Mouse (Mus musculus): ENCODE measurements around the gene Zfyve16. TPM values are rescaled to one million over a fixed set of nuclear protein-coding genes. Genes with fewer than 3 reads are reported as not detected.

The Zfyve16 gene
- polyA plus RNA-seq, 1 experiment from 2014 or later: 11.2 TPM

DNA sequence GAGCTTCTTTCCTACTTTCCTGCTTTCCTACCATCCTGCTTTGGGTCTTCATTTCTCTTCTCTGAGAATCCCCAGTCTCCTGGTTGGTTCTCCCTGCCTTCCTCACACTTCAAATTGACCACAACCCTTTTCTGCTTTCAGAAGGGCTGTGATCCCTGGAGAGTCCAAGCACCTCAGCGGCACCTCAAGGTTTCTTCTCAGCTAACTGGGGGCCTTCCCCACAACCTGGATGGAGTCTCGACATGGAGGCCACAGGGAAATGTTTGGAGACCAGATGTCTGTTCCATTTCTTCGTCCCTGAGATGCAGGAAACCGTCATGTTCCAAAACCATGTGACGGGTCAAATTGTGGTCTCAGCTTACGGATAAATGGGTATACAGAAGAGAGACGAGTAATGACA, 83.8 kb downstream of the Zfyve16 start:
- H3K27ac ChIP-seq: no peak overlapping the region

GRCm38 (mm10) chr13:92440286-92440685, 90.4 kb downstream of the Zfyve16 start:
- Histone ChIP-seq H3K36me3 (no peaks in the 10 kb centered on the region), H3K4me2 (replicated peaks) (no peak overlapping the region), H3K9me3 (no peaks in the 10 kb centered on the region), H3K9ac (no peak overlapping the region), H3K27me3 (replicated peaks) (no peaks in the 10 kb centered on the region), H3K4me3 (no peak overlapping the region), H3K4me1 (no peaks in the 10 kb centered on the region), H3K27ac (no peak overlapping the region)
- ATAC-seq (ENCODE audit: low FRiP score, low read depth): no peak
- WGBS: 80% methylated on average over 13 of the region's 13 CpGs

More for the DNA sequence above, 83.8 kb downstream of the Zfyve16 start:
- WGBS: 94% methylated on average over 7 of the region's 7 CpGs
- no peak overlapping the region for H3K4me2 ChIP-seq (replicated peaks)
- H3K9me3 ChIP-seq: no peaks in the 10 kb centered on the region
- no peaks in the 10 kb centered on the region for H3K4me1 ChIP-seq
- no peak overlapping the region for H3K4me3 ChIP-seq
- no peak for ATAC-seq (ENCODE audit: low FRiP score, low read depth)
- H3K9ac ChIP-seq: no peak overlapping the region
- no peaks in the 10 kb centered on the region for H3K36me3 ChIP-seq
- no peaks in the 10 kb centered on the region for H3K27me3 ChIP-seq (replicated peaks)

DNA sequence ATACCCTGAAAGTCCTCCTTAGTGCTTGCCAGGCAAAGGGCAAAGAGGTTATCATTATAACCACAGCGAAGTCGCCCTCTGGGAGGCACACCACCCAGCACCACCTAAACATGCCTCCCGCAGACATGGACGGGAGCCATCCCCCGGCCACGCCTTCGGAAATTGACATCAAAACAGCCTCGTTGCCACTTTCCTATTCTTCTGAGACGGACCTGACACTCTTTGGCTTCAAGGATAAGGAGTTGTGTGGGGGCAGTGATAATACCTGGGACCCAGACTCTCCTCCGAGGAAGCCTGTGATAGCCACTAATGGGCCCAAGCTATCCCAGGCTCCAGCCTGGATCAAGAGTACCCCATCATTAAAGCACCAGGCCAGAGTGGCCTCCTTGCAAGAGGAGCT, 92.0 kb downstream of the Zfyve16 start:
- Histone ChIP-seq H3K4me2 (replicated peaks) (no peak overlapping the region), H3K27ac (no peak overlapping the region), H3K4me1 (no peaks in the 10 kb centered on the region), H3K9ac (no peak overlapping the region), H3K9me3 (no peaks in the 10 kb centered on the region), H3K36me3 (no peaks in the 10 kb centered on the region), H3K27me3 (replicated peaks) (no peaks in the 10 kb centered on the region), H3K4me3 (no peak overlapping the region)
- no peak for ATAC-seq (ENCODE audit: low FRiP score, low read depth)
- WGBS: 91% methylated on average over 10 of the region's 10 CpGs

Other genes starting within 250 kb of the Zfyve16 start
- 1.1 and 1.3 TPM in 2 replicates for gene Gm20379, start 224.9 kb downstream of the Zfyve16 start, polyA plus RNA-seq (2016; fragmentation: Nextera tagmentation; extraction: Ambion mirVana)
- gene Dhfr, start 176.1 kb downstream of the Zfyve16 start, polyA plus RNA-seq (2016; fragmentation: Nextera tagmentation; extraction: Ambion mirVana): 10.6 and 11.5 TPM in 2 replicates
- gene Msh3, start 175.9 kb downstream of the Zfyve16 start, polyA plus RNA-seq (2016; fragmentation: Nextera tagmentation; extraction: Ambion mirVana): 30.1 and 30.2 TPM in 2 replicates
- gene Ankrd34b, start 105.0 kb downstream of the Zfyve16 start, polyA plus RNA-seq (2016; fragmentation: Nextera tagmentation; extraction: Ambion mirVana): 0.45 and 0.52 TPM in 2 replicates
- gene Fam151b, start 46.9 kb downstream of the Zfyve16 start, polyA plus RNA-seq (2016; fragmentation: Nextera tagmentation; extraction: Ambion mirVana): not detected in 2 replicates
- not detected in 2 replicates for gene Spz1, start 45.3 kb upstream of the Zfyve16 start, polyA plus RNA-seq (2016; fragmentation: Nextera tagmentation; extraction: Ambion mirVana)
- gene Serinc5, start 80.2 kb upstream of the Zfyve16 start, polyA plus RNA-seq (2016; fragmentation: Nextera tagmentation; extraction: Ambion mirVana): 23.4 and 27.9 TPM in 2 replicates